Mouse (Mus musculus) kidney, postnatal 0 days (tissue): Measurements from ENCODE around the gene Btbd6. TPM values are rescaled to one million over a fixed set of nuclear protein-coding genes. Genes with fewer than 3 reads are reported as not detected.

ENCODE experiments used
- ATAC-seq: fragments of 200-750 bp; cut with Nextera tagmentation; replicated peaks from 2 replicates; pipeline ENCODE4 v1.8.0; 2017; ENCODE audit warnings: low read depth, moderate number of reproducible peaks, moderate TSS enrichment, moderate library complexity; ENCODE audit not compliant: low FRiP score
- DNase-seq: peaks from one replicate; pipeline ENCODE4 v3.0.0-alpha.2; 2016; ENCODE audit warnings: low spot score
- H3K27ac ChIP-seq: fragments of 300-500 bp; sonication (generic); 2 replicates; pipeline ENCODE4 v1.5.1; 2014; ENCODE audit warnings: mild to moderate bottlenecking
- H3K27me3 ChIP-seq: fragments of 300-500 bp; sonication (generic); 2 replicates; pipeline ENCODE4 v1.6.1; 2014; ENCODE audit warnings: low read length, mixed read lengths; ENCODE audit not compliant: insufficient read depth
- H3K36me3 ChIP-seq: fragments of 300-500 bp; sonication (generic); 2 replicates; pipeline ENCODE4 v1.6.1; 2014; ENCODE audit warnings: low read length, mixed read lengths; ENCODE audit not compliant: insufficient read depth
- H3K4me1 ChIP-seq: fragments of 300-500 bp; sonication (generic); replicated peaks from 2 replicates; pipeline ENCODE4 v1.6.1; 2014; ENCODE audit warnings: antibody characterized with exemption, low read length, mixed read lengths; ENCODE audit not compliant: insufficient read depth
- H3K4me2 ChIP-seq: fragments of 300-500 bp; sonication (generic); 2 replicates; pipeline ENCODE4 v1.6.1; 2014; ENCODE audit warnings: mild to moderate bottlenecking, low read length, moderate library complexity, mixed read lengths
- H3K4me3 ChIP-seq: fragments of 300-500 bp; sonication (generic); replicated peaks from 2 replicates; pipeline ENCODE4 v1.5.1; 2014; ENCODE audit warnings: low read depth, low read length
- H3K9ac ChIP-seq: fragments of 300-500 bp; sonication (generic); 2 replicates; pipeline ENCODE4 v1.6.1; 2014; ENCODE audit warnings: low read depth, low read length
- H3K9me3 ChIP-seq: fragments of 300-500 bp; sonication (generic); replicated peaks from 2 replicates; pipeline ENCODE4 v1.6.1; 2016; ENCODE audit warnings: low read length, inconsistent platforms, mixed read lengths
- CTCF ChIP-seq: IDR thresholded peaks from 2 replicates; pipeline ENCODE4 v1.5.1; 2016; ENCODE audit warnings: antibody characterized with exemption, low read depth, mild to moderate bottlenecking, moderate library complexity
- WGBS: fragments of 180-500 bp; shearing (Covaris S2); extraction: QIAGEN DNeasy Blood & Tissue Kit; methylation state at CpG from one replicate; pipeline ENCODE4 v1.1.7; 2014; 5-methylcytosine and 5-hydroxymethylcytosine counted together
- polyA plus RNA-seq: library from polyadenylated mRNA; unstranded; fragments of >200 nt; fragmentation: Nextera tagmentation; extraction: Ambion mirVana; gene quantifications from 2 replicates; pipeline ENCODE4 v1.2.1, GENCODE M21; 2015

Btbd6 gene
- polyA plus RNA-seq, 1 experiment from 2014 or later = 22.8 TPM

- Histone ChIP-seq H3K4me1 (peaks cover 12% of the 10 kb centered on the region; the same call in 1 of the 2 replicates), H3K36me3 (no peaks in the 10 kb centered on the region), H3K9me3 (no peaks in the 10 kb centered on the region), H3K27me3 (no peaks in the 10 kb centered on the region), H3K9ac (no peak overlapping the region), H3K27ac (no peak overlapping the region), H3K4me3 (no peak overlapping the region), H3K4me2 (no peak overlapping the region)
- 51% methylated on average over 2 of the region's 2 CpGs for WGBS
- ATAC-seq (no peak), DNase-seq (no peak)
- TF ChIP-seq CTCF = peak; percentile 51
Measured at GRCm38 (mm10) chr12:113002667-113003066, 26.4 kb downstream of the Btbd6 start.

- Histone ChIP-seq H3K9ac (no peak overlapping the region), H3K4me2 (no peak overlapping the region), H3K4me3 (no peak overlapping the region), H3K27ac (no peak overlapping the region), H3K4me1 (peaks cover 4% of the 10 kb centered on the region; the same call in 1 of the 2 replicates), H3K27me3 (no peaks in the 10 kb centered on the region), H3K36me3 (no peaks in the 10 kb centered on the region), H3K9me3 (no peaks in the 10 kb centered on the region)
- WGBS = 42% methylated on average over 8 of the region's 8 CpGs
- ATAC-seq = no peak
- no peak for DNase-seq
- TF ChIP-seq CTCF = no peak
Measured at GRCm38 (mm10) chr12:113004011-113004410, 27.7 kb downstream of the Btbd6 start.

GRCm38 (mm10) chr12:113004993-113005392 lies 28.7 kb downstream of the Btbd6 start:
- ATAC-seq (no peak), DNase-seq (peak; percentile 72)
- no peak overlapping the region for H3K4me2 ChIP-seq
- no peaks in the 10 kb centered on the region for H3K27me3 ChIP-seq
- no peak overlapping the region for H3K27ac ChIP-seq
- TF ChIP-seq CTCF = peak; percentile 95
- no peaks in the 10 kb centered on the region for H3K4me1 ChIP-seq
- no peaks in the 10 kb centered on the region for H3K9me3 ChIP-seq
- no peak overlapping the region for H3K9ac ChIP-seq
- 23% methylated on average over 4 of the region's 4 CpGs for WGBS
- H3K4me3 ChIP-seq = no peak overlapping the region
- no peaks in the 10 kb centered on the region for H3K36me3 ChIP-seq

GRCm38 (mm10) chr12:113011702-113012360 lies 35.5 kb downstream of the Btbd6 start:
- no peak overlapping the region for H3K4me3 ChIP-seq
- DNase-seq (no peak), ATAC-seq (no peak)
- H3K9ac ChIP-seq = no peak overlapping the region
- H3K9me3 ChIP-seq = no peaks in the 10 kb centered on the region
- H3K27ac ChIP-seq = no peak overlapping the region
- peaks cover 11% of the 10 kb centered on the region; the same call in 1 of the 2 replicates for H3K4me1 ChIP-seq
- TF ChIP-seq CTCF = no peak
- no peaks in the 10 kb centered on the region for H3K27me3 ChIP-seq
- H3K4me2 ChIP-seq = no peak overlapping the region
- WGBS = 79% methylated on average over 6 of the region's 6 CpGs
- no peaks in the 10 kb centered on the region for H3K36me3 ChIP-seq

- 91% methylated on average over 5 of the region's 5 CpGs for WGBS
- DNase-seq = no peak
- TF ChIP-seq CTCF = no peak
- no peak overlapping the region for H3K27ac ChIP-seq
- H3K4me3 ChIP-seq = no peak overlapping the region
- no peak overlapping the region for H3K4me2 ChIP-seq
- no peaks in the 10 kb centered on the region for H3K36me3 ChIP-seq
- H3K4me1 ChIP-seq = peaks cover 11% of the 10 kb centered on the region; the same call in 1 of the 2 replicates
- no peaks in the 10 kb centered on the region for H3K9me3 ChIP-seq
- no peak overlapping the region for H3K9ac ChIP-seq
- no peak for ATAC-seq
- H3K27me3 ChIP-seq = no peaks in the 10 kb centered on the region
Measured at GRCm38 (mm10) chr12:113012443-113012842, 36.2 kb downstream of the Btbd6 start.

GRCm38 (mm10) chr12:113013021-113013491 lies 36.8 kb downstream of the Btbd6 start:
- Histone ChIP-seq H3K4me3 (no peak overlapping the region), H3K36me3 (no peaks in the 10 kb centered on the region), H3K27me3 (no peaks in the 10 kb centered on the region), H3K4me2 (peak overlapping the region; percentile 97), H3K9me3 (no peaks in the 10 kb centered on the region), H3K27ac (peak overlapping the region; percentile 89), H3K4me1 (peaks cover 11% of the 10 kb centered on the region; the same call in 1 of the 2 replicates), H3K9ac (peak overlapping the region; percentile 91; the same call in 1 of the 2 replicates)
- DNase-seq (no peak), ATAC-seq (no peak)
- 69% methylated on average over 3 of the region's 3 CpGs for WGBS
- no peak for TF ChIP-seq CTCF
